Comparison of ENCODE assay signal across 29 mouse cellular contexts in genomic region chr1:185675674-185676420, GRCm38 (mm10).
DNase-seq lines count a peak whose midpoint lies in the region; ATAC-seq and TF ChIP-seq lines count a peak whose summit lies in the region.
"Had no signal": no experiment of that assay in that cellular context is flagged by ENCODE, and none has a peak within 500 bp of the region (broad histone marks: within the 10 kb centered on the region; RNA-seq: fewer than 3 reads in every experiment).

No protein-coding gene starts in this region.

- no peak overlapping the region for H3K9ac ChIP-seq in lung, embryonic 15.5 days
- H3K9ac ChIP-seq in lung, postnatal 0 days (replicated peaks; ENCODE audit: low read depth), result no peak overlapping the region
- H3K9ac ChIP-seq: embryonic facial prominence, embryonic 13.5 days; embryonic facial prominence, embryonic 15.5 days; forebrain, embryonic 12.5 days had no signal

- peak; percentile 53 for TF ChIP-seq EP300 in lung, postnatal 0 days (IDR thresholded peaks at IDR 0.05)

- no peaks in the 10 kb centered on the region for H3K27me3 ChIP-seq in lung, embryonic 15.5 days
- no peaks in the 10 kb centered on the region for H3K27me3 ChIP-seq in lung, postnatal 0 days (replicated peaks; ENCODE audit: insufficient read depth, low read length)
- 0 out of 2 replicates have a peak, but pooled peaks cover 2% of the 10 kb centered on the region for H3K27me3 ChIP-seq in limb, embryonic 10.5 days (ENCODE audit: low read depth, poor library complexity, severe bottlenecking)
- H3K27me3 ChIP-seq: CH12.LX; embryonic facial prominence, embryonic 13.5 days; embryonic facial prominence, embryonic 15.5 days; forebrain, embryonic 12.5 days; Patski had no signal

- WGBS in lung, embryonic 15.5 days, result 34% methylated on average over 11 of the region's 11 CpGs
- WGBS in lung, postnatal 0 days, result 44% methylated on average over 11 of the region's 11 CpGs
- WGBS in limb, embryonic 10.5 days, result 87% methylated on average over 11 of the region's 11 CpGs

- H3K4me3 ChIP-seq in lung, embryonic 15.5 days, result no peak overlapping the region
- H3K4me3 ChIP-seq in lung, postnatal 0 days (ENCODE audit: low read depth, low read length), result no peak overlapping the region
- no peak overlapping the region for H3K4me3 ChIP-seq in limb, embryonic 10.5 days
- H3K4me3 ChIP-seq: embryonic facial prominence, embryonic 13.5 days; embryonic facial prominence, embryonic 15.5 days; erythroblast, embryonic 14.5 days; forebrain, embryonic 10.5 days; forebrain, embryonic 12.5 days had no signal

- peak; percentile 71 for DNase-seq in heart, adult 11 months
- no peak for DNase-seq in heart, adult 8-10 months (ENCODE audit: low spot score)
- no peak for DNase-seq in lung, adult 18-20 months
- DNase-seq in lung, postnatal 0 days (ENCODE audit: low spot score), result peak; percentile 74
- no peak for DNase-seq in lung, postnatal 14 days
- DNase-seq in limb, embryonic 10.5 days (ENCODE audit: low spot score), result no peak
- no peak for DNase-seq in cerebellum, adult 11-12 months
- DNase-seq: adrenal gland, adult 8-10 months; adrenal gland, postnatal 14 days; adrenal gland, postnatal 36 days; B cell, adult 2 months; cerebellum, adult 18-20 months; cerebellum, adult 8-10 months; cerebellum, adult 9-11 months; cerebellum, postnatal 14 days; cerebellum, postnatal 36 days; embryo, embryonic 11 days had no signal

- peak overlapping the region; percentile 71 for H3K27ac ChIP-seq in lung, embryonic 15.5 days
- H3K27ac ChIP-seq in lung, postnatal 0 days (ENCODE audit: low read length), result no peak overlapping the region
- peak overlapping the region; percentile 42; the same call in 1 of the 2 replicates for H3K27ac ChIP-seq in limb, embryonic 10.5 days
- H3K27ac ChIP-seq: embryonic facial prominence, embryonic 13.5 days; embryonic facial prominence, embryonic 15.5 days; forebrain, embryonic 10.5 days; forebrain, embryonic 12.5 days had no signal

- H3K36me3 ChIP-seq in lung, embryonic 15.5 days, result no peaks in the 10 kb centered on the region
- H3K36me3 ChIP-seq in lung, postnatal 0 days (ENCODE audit: insufficient read depth, low read length), result no peaks in the 10 kb centered on the region
- no peaks in the 10 kb centered on the region for H3K36me3 ChIP-seq in limb, embryonic 10.5 days
- H3K36me3 ChIP-seq: embryonic facial prominence, embryonic 13.5 days; embryonic facial prominence, embryonic 15.5 days; forebrain, embryonic 10.5 days; forebrain, embryonic 12.5 days; G1E had no signal

- H3K4me1 ChIP-seq in lung, embryonic 15.5 days, result peaks cover 35% of the 10 kb centered on the region
- H3K4me1 ChIP-seq in lung, postnatal 0 days (ENCODE audit: insufficient read depth, low read depth, low read length), result no peaks in the 10 kb centered on the region
- H3K4me1 ChIP-seq in limb, embryonic 10.5 days, result peaks cover 40% of the 10 kb centered on the region
- H3K4me1 ChIP-seq: forebrain, embryonic 12.5 days had no signal

- no peak for TF ChIP-seq CTCF in lung, postnatal 0 days (IDR thresholded peaks at IDR 0.05)

- H3K9me3 ChIP-seq in lung, embryonic 15.5 days, result no peaks in the 10 kb centered on the region
- H3K9me3 ChIP-seq in lung, postnatal 0 days (ENCODE audit: low read length), result no peaks in the 10 kb centered on the region
- H3K9me3 ChIP-seq in limb, embryonic 10.5 days (replicated peaks), result no peaks in the 10 kb centered on the region
- H3K9me3 ChIP-seq: embryonic facial prominence, embryonic 13.5 days; embryonic facial prominence, embryonic 15.5 days; forebrain, embryonic 10.5 days; forebrain, embryonic 12.5 days had no signal

- H3K4me2 ChIP-seq in lung, embryonic 15.5 days, result no peak overlapping the region
- no peak overlapping the region for H3K4me2 ChIP-seq in lung, postnatal 0 days (replicated peaks; ENCODE audit: low read depth, low read length)
- H3K4me2 ChIP-seq: embryonic facial prominence, embryonic 13.5 days; embryonic facial prominence, embryonic 15.5 days; forebrain, embryonic 12.5 days had no signal

- ATAC-seq in lung, embryonic 15.5 days (ENCODE audit: borderline replicate concordance, extremely low read depth, low FRiP score, low TSS enrichment), result peak; percentile 92
- peak; percentile 78 for ATAC-seq in lung, postnatal 0 days
- ATAC-seq: activated CD4-positive, CD25-positive, alpha-beta regulatory T cell, adult 4 months; CD4-positive, CD25-positive, alpha-beta regulatory T cell, adult 4 months; forebrain, embryonic 14.5 days; Patski had no signal

Comparison
In these comparisons a context has a peak if more than half of its experiments do, and no peak if none do; other contexts are left out.
1. DNase-seq: peak in heart, adult 11 months (single experiment) and lung, postnatal 0 days (single experiment); none in heart, adult 8-10 months (single experiment), lung, adult 18-20 months (0 of 2), lung, postnatal 14 days (single experiment), limb, embryonic 10.5 days (single experiment) and cerebellum, adult 11-12 months (single experiment).